Mouse (Mus musculus) thymus, adult 2 months (tissue): ENCODE data around the gene Klk1. TPM values are rescaled to one million over a fixed set of nuclear protein-coding genes. Genes with fewer than 3 reads are reported as not detected.

Experiments used
- DNase-seq: peaks from one replicate; pipeline ENCODE4 v3.0.0; 2021
- H3K27ac ChIP-seq: fragments of 200-500 bp; 2 replicates; pipeline ENCODE4 v1.5.1; 2012; ENCODE audit warnings: low read length, control low read depth; ENCODE audit not compliant: control insufficient read depth, insufficient read depth
- H3K27me3 ChIP-seq: fragments of 200-500 bp; 2 replicates; pipeline ENCODE4 v1.6.1; 2012; ENCODE audit warnings: mild to moderate bottlenecking, low read length, moderate library complexity, mixed read lengths; ENCODE audit not compliant: control insufficient read depth, insufficient read depth
- H3K36me3 ChIP-seq: fragments of 200-500 bp; 2 replicates; pipeline ENCODE4 v1.6.1; 2012; ENCODE audit warnings: mild to moderate bottlenecking, low read length, moderate library complexity; ENCODE audit not compliant: control insufficient read depth, insufficient read depth
- H3K4me1 ChIP-seq: fragments of 200-500 bp; replicated peaks from 2 replicates; pipeline ENCODE4 v1.6.1; 2012; ENCODE audit warnings: low read length; ENCODE audit not compliant: control insufficient read depth, insufficient read depth
- H3K4me3 ChIP-seq: fragments of 200-500 bp; 2 replicates; pipeline ENCODE4 v1.5.1; 2012; ENCODE audit warnings: mild to moderate bottlenecking, low read length, control low read depth, moderate library complexity; ENCODE audit not compliant: control insufficient read depth, insufficient read depth
- CTCF ChIP-seq: fragments of 200-500 bp; IDR thresholded peaks from 2 replicates; pipeline ENCODE4 v1.5.1; 2012; ENCODE audit warnings: mild to moderate bottlenecking, control low read depth, low read length, moderate library complexity, borderline replicate concordance; ENCODE audit not compliant: control insufficient read depth, poor library complexity, insufficient read depth; ENCODE audit errors: extremely low read depth
- POLR2A ChIP-seq: fragments of 200-500 bp; IDR thresholded peaks from 2 replicates; pipeline ENCODE4 v1.6.1; 2012; ENCODE audit warnings: mild to moderate bottlenecking, low read length, control low read depth, moderate library complexity; ENCODE audit not compliant: control insufficient read depth, poor library complexity, insufficient read depth; ENCODE audit errors: extremely low read depth
- WGBS: fragments of 180-500 bp; shearing (Covaris S2); methylation state at CpG from one replicate; pipeline ENCODE4 v1.1.7; 2018; 5-methylcytosine and 5-hydroxymethylcytosine counted together
- polyA plus RNA-seq: library from polyadenylated mRNA; depleted of rRNA; stranded (reverse); fragments of >200 nt; gene quantifications from 2 replicates; pipeline ENCODE4 v1.2.3, GENCODE M21; 2012

Klk1 gene
- polyA plus RNA-seq, 1 experiment, result 27.1 TPM

DNA sequence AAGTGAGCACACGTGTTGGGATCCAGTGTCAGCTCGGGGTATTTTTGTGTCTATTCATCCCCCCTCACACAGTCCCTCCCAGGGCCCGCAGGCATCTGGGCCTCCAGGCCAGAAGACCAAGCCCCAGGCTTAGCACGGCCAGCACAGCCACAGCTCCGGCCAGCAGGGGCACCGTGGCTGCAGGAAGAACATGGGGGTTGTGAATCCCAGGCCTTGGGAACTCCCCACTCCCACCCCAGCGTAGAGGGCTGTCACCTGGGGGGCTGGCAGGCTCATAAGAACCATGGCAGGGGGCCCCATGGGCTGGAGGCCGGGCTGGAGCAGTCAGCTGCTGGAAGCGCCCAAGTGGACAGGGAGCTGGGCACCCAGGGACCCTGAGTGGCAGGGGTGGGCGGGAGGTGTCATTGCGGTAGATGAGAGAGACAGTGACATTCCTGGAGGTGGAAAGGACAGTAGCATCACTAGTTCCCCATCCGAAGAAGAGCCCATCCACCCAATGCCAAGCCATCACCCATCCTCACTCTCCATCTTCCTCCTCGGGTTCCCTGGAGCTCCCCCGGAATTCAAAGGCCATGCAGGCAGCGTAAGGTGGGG lies 28.0 kb downstream of the Klk1 start:
- Histone ChIP-seq H3K27me3 (no peaks in the 10 kb centered on the region), H3K4me3 (no peak overlapping the region), H3K36me3 (peaks cover 14% of the 10 kb centered on the region; the same call in 1 of the 2 replicates), H3K27ac (no peak overlapping the region), H3K4me1 (no peaks in the 10 kb centered on the region)
- TF ChIP-seq CTCF, result no peak
- TF ChIP-seq POLR2A, result no peak
- 92% methylated on average over 15 of the region's 15 CpGs for WGBS
- DNase-seq, result no peak

DNA sequence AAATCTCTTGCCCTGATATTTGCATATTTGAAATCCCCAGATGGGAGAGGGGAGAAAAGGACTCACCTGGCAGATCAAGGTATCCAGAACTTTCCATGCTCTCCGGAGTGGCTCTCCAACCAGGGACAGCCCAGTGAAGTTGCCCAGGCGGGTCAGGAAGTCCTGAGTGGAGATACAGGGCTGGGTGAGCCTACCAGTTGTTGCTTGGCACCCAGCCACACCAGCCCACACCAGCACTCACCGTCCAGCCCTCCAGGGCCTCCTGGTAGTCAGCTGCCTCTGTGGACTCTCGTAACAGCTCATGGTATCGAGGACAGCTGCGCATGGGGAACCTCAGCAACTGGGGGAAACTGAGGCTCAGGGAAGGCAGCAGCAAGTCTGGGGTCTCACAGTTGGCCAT lies 29.8 kb downstream of the Klk1 start:
- no peak for DNase-seq
- H3K36me3 ChIP-seq, result peaks cover 10% of the 10 kb centered on the region; the same call in 1 of the 2 replicates
- WGBS, result 86% methylated on average over 6 of the region's 6 CpGs
- H3K27ac ChIP-seq, result no peak overlapping the region
- H3K4me3 ChIP-seq, result no peak overlapping the region
- H3K4me1 ChIP-seq, result no peaks in the 10 kb centered on the region
- H3K27me3 ChIP-seq, result no peaks in the 10 kb centered on the region
- TF ChIP-seq POLR2A (no peak), CTCF (no peak)

DNA sequence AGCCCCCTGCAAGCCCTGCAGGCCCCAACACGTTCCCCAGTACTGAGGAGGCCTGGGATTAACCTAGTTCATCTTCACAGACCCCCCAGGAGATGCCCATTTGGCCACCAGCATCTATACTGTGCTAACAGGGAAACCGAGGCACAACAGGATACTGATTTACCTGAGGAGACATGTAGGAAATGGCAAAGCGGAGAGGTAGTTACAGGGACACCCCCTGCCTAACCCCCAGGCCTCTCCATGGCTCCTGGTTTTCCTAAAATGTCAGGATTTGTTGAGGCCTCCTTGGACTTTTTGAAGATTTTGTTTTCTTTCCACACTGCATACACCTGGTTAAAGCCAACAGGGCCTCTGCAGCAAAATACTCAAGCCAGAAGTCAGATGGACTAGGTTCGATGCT lies 32.1 kb downstream of the Klk1 start, which contains the start of gene Acp4:
Gene Acp4 (minus strand): TSS at position 101 of the 400 bp plus-strand sequence.
- H3K27ac ChIP-seq, result no peak within 1 kb of the TSS
- TF ChIP-seq CTCF (no peak), POLR2A (no peak)
- WGBS, result 89% methylated on average over 4 of the region's 4 CpGs
- no peak for DNase-seq
- H3K4me1 ChIP-seq, result no peaks in the 10 kb centered on the region
- no peak within 1 kb of the TSS for H3K4me3 ChIP-seq
- no peaks in the 10 kb centered on the region for H3K27me3 ChIP-seq
- peaks cover 4% of the 10 kb centered on the region; the same call in 1 of the 2 replicates for H3K36me3 ChIP-seq

DNA sequence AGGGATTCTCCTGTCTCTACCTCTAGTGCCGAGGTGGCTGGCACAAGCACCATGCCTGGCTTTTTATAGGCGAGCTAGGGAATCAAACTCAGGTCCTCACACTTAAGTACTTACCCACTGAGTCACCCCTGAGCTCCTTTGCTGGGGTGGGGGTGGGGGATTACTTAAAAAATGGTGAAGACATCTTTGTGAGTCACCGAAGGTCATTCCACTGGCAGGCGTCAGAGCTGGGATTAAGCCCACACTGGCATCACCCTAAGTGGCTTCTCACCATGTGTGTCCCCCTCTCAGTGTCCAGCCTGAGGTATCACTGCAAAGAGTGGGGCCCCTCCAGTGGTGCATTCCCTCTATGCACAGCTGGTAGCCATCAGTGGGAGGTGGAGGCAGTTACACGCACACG lies 35.2 kb downstream of the Klk1 start:
- peaks cover 6% of the 10 kb centered on the region for H3K4me1 ChIP-seq
- no peaks in the 10 kb centered on the region for H3K36me3 ChIP-seq
- TF ChIP-seq CTCF (no peak), POLR2A (no peak)
- WGBS, result 89% methylated on average over 6 of the region's 6 CpGs
- DNase-seq, result no peak
- H3K27ac ChIP-seq, result no peak overlapping the region
- H3K4me3 ChIP-seq, result no peak overlapping the region
- H3K27me3 ChIP-seq, result no peaks in the 10 kb centered on the region

DNA sequence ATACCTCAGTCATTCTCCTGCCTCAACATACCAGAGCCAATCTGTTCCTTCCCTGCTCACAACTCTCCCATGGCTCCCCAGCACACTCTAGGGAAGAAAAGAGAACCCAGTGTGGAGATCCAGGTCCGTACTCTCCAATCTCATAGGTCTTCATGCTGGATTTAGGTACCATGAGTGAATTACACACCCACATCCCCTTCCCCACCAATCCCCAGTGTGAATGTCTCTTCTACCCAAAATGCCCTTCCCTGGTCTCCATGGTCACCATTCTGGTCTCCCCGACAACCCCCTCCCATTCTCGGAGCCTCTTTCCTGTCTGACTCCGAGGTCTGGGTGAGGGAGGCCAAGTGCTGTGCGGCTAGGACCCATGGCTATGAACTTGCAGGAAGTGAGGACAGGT lies 36.0 kb downstream of the Klk1 start, which contains the start of gene Gm15517:
Gene Gm15517 (plus strand): TSS at position 301 of the 400 bp plus-strand sequence.
- no peak for TF ChIP-seq POLR2A
- no peak for TF ChIP-seq CTCF
- 44% methylated on average over 5 of the region's 5 CpGs for WGBS
- H3K27me3 ChIP-seq, result no peaks in the 10 kb centered on the region
- H3K36me3 ChIP-seq, result no peaks in the 10 kb centered on the region
- H3K27ac ChIP-seq, result no peak within 1 kb of the TSS
- DNase-seq, result no peak
- no peak within 1 kb of the TSS for H3K4me3 ChIP-seq
- H3K4me1 ChIP-seq, result peaks cover 6% of the 10 kb centered on the region

DNA sequence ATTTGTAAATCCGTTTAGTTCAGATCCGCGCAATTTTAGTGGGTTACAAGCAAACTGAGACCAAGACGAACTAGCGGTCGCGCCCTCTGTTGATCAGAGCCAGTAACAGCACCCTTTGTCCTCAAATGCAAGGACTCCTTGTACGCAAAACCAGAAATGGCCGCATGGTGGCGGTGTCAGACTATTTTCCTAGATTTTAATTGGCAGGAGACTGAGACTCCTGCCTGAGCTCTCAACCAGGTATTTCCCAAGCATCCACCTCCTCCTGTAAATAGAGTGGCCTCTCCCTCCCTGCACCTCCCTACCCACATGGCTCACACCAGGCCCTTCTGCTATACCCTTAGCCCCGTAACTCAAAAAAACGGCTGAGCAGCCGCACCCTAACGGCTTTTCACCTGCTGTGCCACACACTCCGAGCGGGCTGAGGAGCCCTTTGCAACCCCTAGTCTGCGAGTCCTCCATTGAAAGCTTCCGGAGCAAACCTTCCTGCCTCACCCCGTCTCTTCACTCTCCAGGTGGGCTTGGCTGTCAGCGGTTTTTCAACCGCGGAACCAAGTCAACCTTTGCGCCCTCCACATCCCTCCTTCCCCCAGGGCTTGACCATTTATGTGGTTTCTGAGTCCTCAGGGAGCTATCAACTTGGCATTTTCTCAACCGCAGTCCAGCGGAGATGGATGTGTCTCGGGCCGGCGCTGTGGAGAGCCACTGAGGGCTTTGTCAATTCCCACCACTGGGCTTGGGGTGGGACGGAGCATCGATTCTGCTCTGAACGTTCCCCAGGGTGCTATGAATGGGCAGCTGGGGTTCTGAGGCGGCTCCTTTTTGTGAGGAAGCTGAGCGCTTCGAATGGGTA lies 37.9 kb downstream of the Klk1 start:
- Histone ChIP-seq H3K27ac (no peak overlapping the region), H3K27me3 (no peaks in the 10 kb centered on the region)
- 1% methylated on average over 34 of the region's 34 CpGs for WGBS

More for the DNA sequence above, 37.9 kb downstream of the Klk1 start:
- DNase-seq, result peak; percentile 94
- peaks cover 6% of the 10 kb centered on the region for H3K4me1 ChIP-seq
- no peaks in the 10 kb centered on the region for H3K36me3 ChIP-seq
- TF ChIP-seq CTCF (peak; percentile 58; the same call in 1 of the 2 replicates), POLR2A (0 out of 2 replicates have a peak, but pooled peaks have one; percentile 24)
- H3K4me3 ChIP-seq, result peak overlapping the region; percentile 36
